Mouse (Mus musculus) monocyte, adult 5-6 weeks (primary cell): ENCODE measurements around the gene Ctxn2. TPM values are rescaled to one million over a fixed set of nuclear protein-coding genes. Genes with fewer than 3 reads are reported as not detected.

ENCODE experiments used
- ATAC-seq: fragments of 153-309, 156-312 bp; replicated peaks from 2 replicates; pipeline ENCODE4 v1.8.0; 2017; ENCODE audit warnings: mild to moderate bottlenecking; ENCODE audit not compliant: low TSS enrichment, insufficient number of reproducible peaks, severe bottlenecking, poor library complexity, low FRiP score
- total RNA-seq: library from RNA; stranded (forward); fragments of 200-1000, 200-491, 200-594 nt; gene quantifications from 3 replicates; pipeline ENCODE4 v1.2.3, GENCODE M21; 2017

Ctxn2 gene
- total RNA-seq, 1 experiment from 2014 or later, result not detected

GRCm38 (mm10) chr2:125178225-125178798 lies 41.8 kb downstream of the Ctxn2 start:
- no peak for ATAC-seq

DNA sequence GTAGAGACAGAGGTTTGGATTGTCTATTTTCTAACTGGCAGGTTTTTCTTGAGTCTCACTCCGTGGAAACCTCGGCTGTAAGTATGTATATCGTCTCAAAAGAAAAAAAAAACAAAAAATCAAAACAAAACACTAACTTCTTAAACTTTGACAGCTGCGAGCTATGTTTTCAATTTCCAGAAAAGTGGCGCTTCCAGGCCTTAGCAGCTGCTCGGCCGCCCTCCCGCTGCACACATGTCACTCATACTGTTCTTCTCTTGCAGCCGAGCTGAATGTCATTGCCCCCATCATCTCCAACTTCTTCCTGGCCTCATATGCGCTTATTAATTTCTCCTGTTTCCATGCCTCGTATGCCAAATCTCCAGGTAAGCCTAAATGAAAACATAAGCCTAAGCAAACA lies 51.4 kb downstream of the Ctxn2 start:
- ATAC-seq, result no peak

DNA sequence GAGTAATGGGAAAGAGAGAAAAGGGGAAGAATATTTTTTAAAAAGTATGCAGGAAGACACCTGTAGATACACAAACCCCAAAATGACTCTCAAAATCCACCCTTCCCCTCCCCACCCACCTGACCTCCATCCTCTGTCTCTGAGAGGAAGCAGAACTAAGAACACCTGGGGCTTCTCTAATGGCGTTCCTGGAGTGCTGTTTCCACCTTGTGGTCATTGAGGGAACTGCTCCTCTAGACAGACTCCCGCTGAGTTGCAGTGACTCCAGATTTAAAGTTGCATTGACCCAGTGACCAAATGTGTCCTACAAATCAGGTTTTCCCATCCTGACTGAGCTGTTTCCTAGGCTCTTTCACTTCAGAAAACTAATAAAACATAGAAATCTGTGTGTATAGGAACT lies 52.7 kb downstream of the Ctxn2 start:
- 0 out of 2 replicates have a peak, but pooled peaks have one; percentile 43 for ATAC-seq

GRCm38 (mm10) chr2:125192905-125193304 lies 56.4 kb downstream of the Ctxn2 start:
- 0 out of 2 replicates have a peak, but pooled peaks have one; percentile 9 for ATAC-seq

- ATAC-seq, result no peak
Measured at GRCm38 (mm10) chr2:125196771-125197170, 60.3 kb downstream of the Ctxn2 start.

Other genes with a start within 250 kb of the Ctxn2 start
- 0.49 to 0.86 TPM in 2 of 3 replicates, not detected in the other for gene Slc24a5, start 68.6 kb upstream of the Ctxn2 start, total RNA-seq
- gene Myef2, start 13.0 kb upstream of the Ctxn2 start, total RNA-seq, result 16.6 to 38.3 TPM (median 31.8 TPM) in 3 replicates
- gene Slc12a1, start 15.8 kb downstream of the Ctxn2 start, total RNA-seq, result not detected in 3 replicates
- 9.1 to 14.2 TPM (median 11.6 TPM) in 3 replicates for gene Dut, start 110.5 kb downstream of the Ctxn2 start, total RNA-seq